Mouse (Mus musculus) central nervous system, embryonic 11.5 days (tissue): ENCODE results near the gene Maml2. TPM values are rescaled to one million over a fixed set of nuclear protein-coding genes. Genes with fewer than 3 reads are reported as not detected.

ENCODE experiments used
- polyA plus RNA-seq: library from polyadenylated mRNA; depleted of rRNA; stranded (reverse); fragments of >200 nt; gene quantifications from 2 replicates; pipeline ENCODE4 v1.2.3, GENCODE M21; 2012; rRNA removed

Gene Maml2
- polyA plus RNA-seq, result 4.6 and 10.2 TPM in 2 replicates

GRCm38 (mm10) chr9:13297668-13298512, at the start of gene Maml2:
Gene Maml2 (plus strand): TSS chr9:13297957.

GRCm38 (mm10) chr9:13446703-13447285, 149.0 kb downstream of the Maml2 start, which contains the start of gene Gm17571:
Gene Gm17571 (minus strand): TSS chr9:13446753.

GRCm38 (mm10) chr9:13748404-13748797, 450.6 kb downstream of the Maml2 start, which contains the start of gene Mtmr2:
Gene Mtmr2 (plus strand): TSS chr9:13748410.

Other genes with a start within 250 kb of the Maml2 start
- 5.7 and 7.9 TPM in 2 replicates for gene Jrkl, start 52.1 kb upstream of the Maml2 start, polyA plus RNA-seq
- gene Ccdc82, start 51.0 kb upstream of the Maml2 start, polyA plus RNA-seq, result 16.5 and 18.1 TPM in 2 replicates
- not detected in 2 replicates for gene Gm17571, start 148.8 kb downstream of the Maml2 start, polyA plus RNA-seq